Mouse (Mus musculus) brain, embryonic 14.5 days (tissue): ENCODE measurements around the gene Ltn1.

ENCODE experiments used
- CTCF ChIP-seq: fragments of 200-500 bp; IDR thresholded peaks from 2 replicates; pipeline ENCODE4 v1.5.1; 2012; ENCODE audit warnings: inconsistent platforms, mild to moderate bottlenecking, moderate library complexity, borderline replicate concordance; ENCODE audit not compliant: insufficient read depth, insufficient read length; ENCODE audit errors: extremely low read depth
- POLR2A ChIP-seq: fragments of 200-500 bp; IDR thresholded peaks from 2 replicates; pipeline ENCODE4 v1.6.1; 2012; ENCODE audit warnings: mild to moderate bottlenecking, inconsistent platforms, borderline replicate concordance; ENCODE audit not compliant: poor library complexity, insufficient read depth, insufficient read length, severe bottlenecking; ENCODE audit errors: extremely low read depth

GRCm38 (mm10) chr16:87455180-87455611, 22.8 kb upstream of the Ltn1 start:
- no peak for TF ChIP-seq CTCF
- no peak for TF ChIP-seq POLR2A
